Mouse (Mus musculus) embryonic fibroblast, embryonic 13.5 days (primary cell): ENCODE results near the gene Nlk. TPM values are rescaled to one million over a fixed set of nuclear protein-coding genes. Genes with fewer than 3 reads are reported as not detected.
A peak's percentile ranks its signal among the peaks of the same experiment; 100 is the strongest.

Source experiments
- H3K27ac ChIP-seq: 2 replicates; pipeline ENCODE4 v1.5.1; 2012; ENCODE audit warnings: low read length, control low read depth, inconsistent platforms; ENCODE audit not compliant: insufficient read depth
- H3K4me1 ChIP-seq: 2 replicates; pipeline ENCODE4 v1.6.1; 2011; ENCODE audit warnings: low read length; ENCODE audit not compliant: control insufficient read depth, insufficient read depth
- H3K4me3 ChIP-seq: 2 replicates; pipeline ENCODE4 v1.5.1; 2011; ENCODE audit warnings: mild to moderate bottlenecking, control low read depth, low read length; ENCODE audit not compliant: insufficient read depth
- CTCF ChIP-seq: IDR thresholded peaks from 2 replicates; pipeline ENCODE4 v1.5.1; 2011; ENCODE audit warnings: mild to moderate bottlenecking, control low read depth, low read length, moderate library complexity, borderline replicate concordance; ENCODE audit not compliant: insufficient read depth
- POLR2A ChIP-seq: IDR thresholded peaks from 2 replicates; pipeline ENCODE4 v1.6.1; 2011; ENCODE audit warnings: low read depth, mild to moderate bottlenecking, control low read depth, low read length, moderate library complexity
- polyA plus RNA-seq: library from polyadenylated mRNA; stranded (reverse); fragments of >200 nt; gene quantifications from 2 replicates; pipeline ENCODE4 v1.2.4, GENCODE M21; 2011; ENCODE audit warnings: low read depth; ENCODE audit not compliant: missing spikeins, insufficient read length

Nlk gene
- polyA plus RNA-seq, 1 experiment: 13.8 TPM

- Histone ChIP-seq H3K4me3 (no peak overlapping the region), H3K27ac (peak overlapping the region; percentile 75), H3K4me1 (peaks cover 9% of the 10 kb centered on the region)
- no peak for TF ChIP-seq CTCF
- TF ChIP-seq POLR2A: no peak
These were observed 125.3 kb downstream of the Nlk start for GRCm38 (mm10) chr11:78571854-78572253.

- Histone ChIP-seq H3K27ac (peak overlapping the region; percentile 75), H3K4me1 (peaks cover 9% of the 10 kb centered on the region), H3K4me3 (no peak overlapping the region)
- TF ChIP-seq POLR2A: no peak
- TF ChIP-seq CTCF: no peak
These were observed 125.7 kb downstream of the Nlk start for GRCm38 (mm10) chr11:78571441-78571840.

- H3K27ac ChIP-seq: no peak overlapping the region
- TF ChIP-seq CTCF: no peak
- no peak for TF ChIP-seq POLR2A
- peaks cover 9% of the 10 kb centered on the region for H3K4me1 ChIP-seq
- no peak overlapping the region for H3K4me3 ChIP-seq
These were observed 127.4 kb downstream of the Nlk start for GRCm38 (mm10) chr11:78569806-78570205.

- Histone ChIP-seq H3K27ac (peak overlapping the region; percentile 4; the same call in 1 of the 2 replicates), H3K4me3 (no peak overlapping the region), H3K4me1 (peaks cover 9% of the 10 kb centered on the region)
- TF ChIP-seq CTCF: no peak
- TF ChIP-seq POLR2A: no peak
These were observed 128.3 kb downstream of the Nlk start for GRCm38 (mm10) chr11:78568827-78569226.

- peaks cover 7% of the 10 kb centered on the region for H3K4me1 ChIP-seq
- no peak overlapping the region for H3K27ac ChIP-seq
- H3K4me3 ChIP-seq: no peak overlapping the region
- TF ChIP-seq POLR2A (no peak), CTCF (no peak)
These were observed 129.6 kb downstream of the Nlk start for GRCm38 (mm10) chr11:78567614-78568013.

- Histone ChIP-seq H3K4me3 (no peak overlapping the region), H3K4me1 (peaks cover 3% of the 10 kb centered on the region), H3K27ac (no peak overlapping the region)
- TF ChIP-seq CTCF (no peak), POLR2A (no peak)
These were observed 130.4 kb downstream of the Nlk start for GRCm38 (mm10) chr11:78566775-78567174.

GRCm38 (mm10) chr11:78560447-78560846 is 136.7 kb downstream of the Nlk start:
- TF ChIP-seq POLR2A (no peak), CTCF (peak; percentile 63; the same call in 1 of the 2 replicates)
- Histone ChIP-seq H3K27ac (no peak overlapping the region), H3K4me1 (no peaks in the 10 kb centered on the region), H3K4me3 (no peak overlapping the region)

GRCm38 (mm10) chr11:78557241-78557640 is 139.9 kb downstream of the Nlk start:
- H3K4me1 ChIP-seq: no peaks in the 10 kb centered on the region
- no peak overlapping the region for H3K27ac ChIP-seq
- no peak overlapping the region for H3K4me3 ChIP-seq
- no peak for TF ChIP-seq POLR2A
- peak; percentile 23; the same call in 1 of the 2 replicates for TF ChIP-seq CTCF

GRCm38 (mm10) chr11:78556070-78556469 is 141.1 kb downstream of the Nlk start:
- TF ChIP-seq POLR2A (no peak), CTCF (no peak)
- Histone ChIP-seq H3K27ac (no peak overlapping the region), H3K4me1 (no peaks in the 10 kb centered on the region), H3K4me3 (no peak overlapping the region)

- no peak overlapping the region for H3K27ac ChIP-seq
- H3K4me3 ChIP-seq: no peak overlapping the region
- TF ChIP-seq CTCF: no peak
- no peak for TF ChIP-seq POLR2A
- H3K4me1 ChIP-seq: no peaks in the 10 kb centered on the region
These were observed 141.6 kb downstream of the Nlk start for GRCm38 (mm10) chr11:78555623-78556022.

GRCm38 (mm10) chr11:78551059-78551398 is 146.1 kb downstream of the Nlk start:
- Histone ChIP-seq H3K27ac (no peak overlapping the region), H3K4me3 (0 out of 2 replicates have a peak overlapping the region, but pooled peaks have one; percentile 5), H3K4me1 (peaks cover 8% of the 10 kb centered on the region; the same call in 1 of the 2 replicates)
- TF ChIP-seq POLR2A (no peak), CTCF (no peak)
